Mouse (Mus musculus) brain, embryonic 14.5 days (tissue): ENCODE measurements around the gene Yme1l1.

ENCODE experiments used
- CTCF ChIP-seq: fragments of 200-500 bp; IDR thresholded peaks from 2 replicates; pipeline ENCODE4 v1.5.1; 2012; ENCODE audit warnings: inconsistent platforms, mild to moderate bottlenecking, moderate library complexity, borderline replicate concordance; ENCODE audit not compliant: insufficient read depth, insufficient read length; ENCODE audit errors: extremely low read depth
- POLR2A ChIP-seq: fragments of 200-500 bp; IDR thresholded peaks from 2 replicates; pipeline ENCODE4 v1.6.1; 2012; ENCODE audit warnings: mild to moderate bottlenecking, inconsistent platforms, borderline replicate concordance; ENCODE audit not compliant: poor library complexity, insufficient read depth, insufficient read length, severe bottlenecking; ENCODE audit errors: extremely low read depth

- no peak for TF ChIP-seq CTCF
- no peak for TF ChIP-seq POLR2A
Measured at GRCm38 (mm10) chr2:23228463-23228862, 72.3 kb downstream of the Yme1l1 start.
